Mouse (Mus musculus) lung, postnatal 0 days (tissue): Measurements from ENCODE around the gene Slc44a5.

Experiments
- CTCF ChIP-seq: IDR thresholded peaks from 2 replicates; pipeline ENCODE4 v1.5.1; 2016; ENCODE audit warnings: antibody characterized with exemption, mild to moderate bottlenecking
- EP300 ChIP-seq: IDR thresholded peaks from 2 replicates; pipeline ENCODE4 v1.6.1; 2016; ENCODE audit warnings: antibody characterized with exemption, mild to moderate bottlenecking, control low read depth

DNA sequence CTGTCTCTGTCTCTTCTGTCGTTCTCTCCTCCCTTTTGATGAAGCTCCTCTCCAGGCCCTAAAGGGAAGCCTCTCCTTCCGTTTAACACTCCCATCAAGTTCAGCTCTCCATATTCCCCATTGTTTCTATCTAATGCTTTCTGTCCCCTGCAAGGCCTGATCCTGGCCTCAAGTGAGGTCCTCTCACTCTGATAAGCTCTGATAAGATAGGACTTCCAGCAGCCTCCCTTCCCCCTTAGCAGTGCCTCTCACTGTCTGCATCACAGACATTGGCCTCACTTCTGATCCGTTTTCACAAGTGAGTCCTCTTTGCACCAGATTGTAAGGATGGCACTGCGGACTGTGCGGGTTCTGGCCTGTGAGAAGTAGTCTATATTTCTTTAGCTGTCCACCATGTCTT lies 85.0 kb downstream of the Slc44a5 start:
- TF ChIP-seq EP300 (no peak), CTCF (no peak)
